Mouse (Mus musculus) cortical plate, adult 2 months (tissue): ENCODE measurements at regions not wholly inside any gene's neighbourhood (a gene's known extent, or its start where the extent isn't known, plus 50 kb on each side); places are given as distances from the start of the nearest gene placed in this dataset.

ENCODE experiments used
- CTCF ChIP-seq: fragments of 200-500 bp; IDR thresholded peaks from 2 replicates; pipeline ENCODE4 v1.5.1; 2011; ENCODE audit warnings: mild to moderate bottlenecking, control low read depth, low read length; ENCODE audit not compliant: insufficient read depth; ENCODE audit errors: extremely low read depth
- POLR2A ChIP-seq: fragments of 200-500 bp; IDR thresholded peaks from 2 replicates; pipeline ENCODE4 v1.6.1; 2011; ENCODE audit warnings: mild to moderate bottlenecking, low read length, control low read depth; ENCODE audit not compliant: insufficient read depth; ENCODE audit errors: extremely low read depth

- TF ChIP-seq CTCF (no peak), POLR2A (no peak)
Observed at GRCm38 (mm10) chr3:18670203-18670700, 722.0 kb downstream of the Cypt12 start.
